Mouse (Mus musculus) kidney, adult 8-10 months (tissue): ENCODE measurements around the gene Rph3al.

Source experiments
- DNase-seq, 2 experiments: peaks; one replicate each; pipeline ENCODE4 v3.0.0; 2022

The Rph3al gene

GRCm38 (mm10) chr11:75948789-75949188 lies 10.6 kb upstream of the Rph3al start:
- no peak for DNase-seq

GRCm38 (mm10) chr11:75947223-75947622 lies 9.0 kb upstream of the Rph3al start:
- DNase-seq: no peak

- DNase-seq: no peak
Measured at GRCm38 (mm10) chr11:75945805-75946450, 7.7 kb upstream of the Rph3al start.

- peak; percentile 56 to 67 for DNase-seq
Measured at GRCm38 (mm10) chr11:75937370-75937871, 808 bp downstream of the Rph3al start.

- peak; percentile 85 to 89 for DNase-seq
Measured at GRCm38 (mm10) chr11:75935819-75936430, 2.3 kb downstream of the Rph3al start.

GRCm38 (mm10) chr11:75934425-75934824 lies 3.8 kb downstream of the Rph3al start:
- DNase-seq: peak in 1 of 2 experiments; percentile 22

- no peak for DNase-seq
Measured at GRCm38 (mm10) chr11:75933371-75933770, 4.9 kb downstream of the Rph3al start.

- no peak for DNase-seq
Measured at GRCm38 (mm10) chr11:75930911-75931678, 7.1 kb downstream of the Rph3al start.

- DNase-seq: no peak
Measured at GRCm38 (mm10) chr11:75930208-75930607, 8.0 kb downstream of the Rph3al start.

- DNase-seq: no peak
Measured at GRCm38 (mm10) chr11:75927881-75928280, 10.3 kb downstream of the Rph3al start.

- DNase-seq: no peak
Measured at GRCm38 (mm10) chr11:75926431-75927312, 11.6 kb downstream of the Rph3al start.

- no peak for DNase-seq
Measured at GRCm38 (mm10) chr11:75925801-75926200, 12.4 kb downstream of the Rph3al start.

- DNase-seq: peak; percentile 46 to 54
Measured at GRCm38 (mm10) chr11:75922741-75923140, 15.5 kb downstream of the Rph3al start.

- no peak for DNase-seq
Measured at GRCm38 (mm10) chr11:75919139-75919538, 19.1 kb downstream of the Rph3al start.

- DNase-seq: no peak
Measured at GRCm38 (mm10) chr11:75917340-75917739, 20.9 kb downstream of the Rph3al start.

GRCm38 (mm10) chr11:75913953-75914352 lies 24.3 kb downstream of the Rph3al start:
- peak; percentile 51 to 77 for DNase-seq

- peak; percentile 47 to 70 for DNase-seq
Measured at GRCm38 (mm10) chr11:75912944-75913657, 25.1 kb downstream of the Rph3al start.

GRCm38 (mm10) chr11:75911962-75912361 lies 26.3 kb downstream of the Rph3al start:
- DNase-seq: no peak

GRCm38 (mm10) chr11:75909702-75910429 lies 28.4 kb downstream of the Rph3al start:
- peak in 1 of 2 experiments; percentile 47 for DNase-seq

GRCm38 (mm10) chr11:75907406-75907805 lies 30.8 kb downstream of the Rph3al start:
- no peak for DNase-seq

- peak in 1 of 2 experiments; percentile 34 for DNase-seq
Measured at GRCm38 (mm10) chr11:75906556-75906955, 31.7 kb downstream of the Rph3al start.
